ENCODE assay signal across 20 mouse cellular contexts in genomic region chr15:36893407-36893969, GRCm38 (mm10).
DNase-seq lines count a peak whose midpoint lies in the region; ATAC-seq and TF ChIP-seq lines count a peak whose summit lies in the region.
"Had no signal": no experiment of that assay in that cellular context is flagged by ENCODE, and none has a peak within 500 bp of the region (broad histone marks: within the 10 kb centered on the region; RNA-seq: fewer than 3 reads in every experiment).

No protein-coding gene starts in this region.

- no peaks in the 10 kb centered on the region for H3K9me3 ChIP-seq in hindbrain, postnatal 0 days (ENCODE audit: low read length)
- no peaks in the 10 kb centered on the region for H3K9me3 ChIP-seq in hindbrain, embryonic 16.5 days (ENCODE audit: control insufficient read depth, low read length)
- no peaks in the 10 kb centered on the region for H3K9me3 ChIP-seq in limb, embryonic 13.5 days
- no peaks in the 10 kb centered on the region for H3K9me3 ChIP-seq in forebrain, embryonic 16.5 days (ENCODE audit: control insufficient read depth, low read length)
- H3K9me3 ChIP-seq: embryonic facial prominence, embryonic 12.5 days; forebrain, embryonic 12.5 days; heart, embryonic 13.5 days; midbrain, embryonic 12.5 days had no signal

- H3K27me3 ChIP-seq in hindbrain, postnatal 0 days (ENCODE audit: insufficient read depth, low read length) = no peaks in the 10 kb centered on the region
- H3K27me3 ChIP-seq in hindbrain, embryonic 16.5 days (replicated peaks; ENCODE audit: control insufficient read depth, insufficient read depth, low read length) = peaks cover 4% of the 10 kb centered on the region; the same call in 1 of the 2 replicates
- peaks cover 6% of the 10 kb centered on the region; the same call in 1 of the 2 replicates for H3K27me3 ChIP-seq in limb, embryonic 13.5 days
- no peaks in the 10 kb centered on the region for H3K27me3 ChIP-seq in myocyte (ENCODE audit: control insufficient read depth, insufficient read depth, insufficient read length)
- H3K27me3 ChIP-seq in forebrain, embryonic 16.5 days (replicated peaks; ENCODE audit: control insufficient read depth, insufficient read depth, low read length) = 0 out of 2 replicates have a peak, but pooled peaks cover 2% of the 10 kb centered on the region
- H3K27me3 ChIP-seq: heart, embryonic 13.5 days had no signal

- H3K36me3 ChIP-seq in hindbrain, postnatal 0 days (ENCODE audit: insufficient read depth, low read length) = no peaks in the 10 kb centered on the region
- no peaks in the 10 kb centered on the region for H3K36me3 ChIP-seq in hindbrain, embryonic 16.5 days (ENCODE audit: control insufficient read depth, insufficient read depth, low read length)
- H3K36me3 ChIP-seq in limb, embryonic 13.5 days = no peaks in the 10 kb centered on the region
- H3K36me3 ChIP-seq in myocyte (ENCODE audit: control insufficient read depth, insufficient read depth) = no peaks in the 10 kb centered on the region
- H3K36me3 ChIP-seq in forebrain, embryonic 16.5 days (ENCODE audit: control insufficient read depth, insufficient read depth) = no peaks in the 10 kb centered on the region
- H3K36me3 ChIP-seq: embryonic facial prominence, embryonic 12.5 days; forebrain, embryonic 12.5 days; heart, embryonic 13.5 days; midbrain, embryonic 12.5 days had no signal

- no peak for ATAC-seq in hindbrain, postnatal 0 days
- ATAC-seq in hindbrain, embryonic 16.5 days = no peak
- 0 out of 2 replicates have a peak, but pooled peaks have one; percentile 40 for ATAC-seq in limb, embryonic 13.5 days (ENCODE audit: low FRiP score, low read depth)
- no peak for ATAC-seq in forebrain, embryonic 16.5 days
- ATAC-seq: activated CD4-positive, CD25-positive, alpha-beta regulatory T cell, adult 4 months had no signal

- 0 out of 2 replicates have a peak, but pooled peaks cover 5% of the 10 kb centered on the region for H3K4me1 ChIP-seq in hindbrain, postnatal 0 days (ENCODE audit: insufficient read depth, low read length)
- H3K4me1 ChIP-seq in hindbrain, embryonic 16.5 days (ENCODE audit: control insufficient read depth, insufficient read depth, low read depth, low read length) = peaks cover 15% of the 10 kb centered on the region
- peaks cover 23% of the 10 kb centered on the region for H3K4me1 ChIP-seq in limb, embryonic 13.5 days
- peaks cover 6% of the 10 kb centered on the region; the same call in 1 of the 2 replicates for H3K4me1 ChIP-seq in forebrain, embryonic 16.5 days (replicated peaks; ENCODE audit: control insufficient read depth, insufficient read depth, low read length)

- H3K4me2 ChIP-seq in hindbrain, postnatal 0 days (ENCODE audit: low read depth, low read length) = peak overlapping the region; percentile 33; the same call in 1 of the 2 replicates
- H3K4me2 ChIP-seq in hindbrain, embryonic 16.5 days (ENCODE audit: low read length) = no peak overlapping the region
- H3K4me2 ChIP-seq in limb, embryonic 13.5 days (replicated peaks) = peak overlapping the region; percentile 49; the same call in 1 of the 2 replicates
- H3K4me2 ChIP-seq in myocyte (ENCODE audit: low read depth) = peak overlapping the region; percentile 53
- no peak overlapping the region for H3K4me2 ChIP-seq in forebrain, embryonic 16.5 days (ENCODE audit: low read length)

- H3K79me2 ChIP-seq in myocyte (ENCODE audit: control insufficient read depth, insufficient read depth) = no peaks in the 10 kb centered on the region

- no peak overlapping the region for H3ac ChIP-seq in myocyte (ENCODE audit: control insufficient read depth, insufficient read length)

- 50% methylated on average over 4 of the region's 4 CpGs for WGBS in hindbrain, postnatal 0 days
- 44% methylated on average over 4 of the region's 4 CpGs for WGBS in hindbrain, embryonic 16.5 days
- WGBS in limb, embryonic 13.5 days = 38% methylated on average over 4 of the region's 4 CpGs
- 42% methylated on average over 4 of the region's 4 CpGs for WGBS in forebrain, embryonic 16.5 days

- TF ChIP-seq CTCF in hindbrain, postnatal 0 days (IDR thresholded peaks at IDR 0.05; ENCODE audit: low read depth) = no peak

- H3K9ac ChIP-seq in hindbrain, postnatal 0 days (replicated peaks; ENCODE audit: low read length) = peak overlapping the region; percentile 30; the same call in 1 of the 2 replicates
- no peak overlapping the region for H3K9ac ChIP-seq in hindbrain, embryonic 16.5 days (ENCODE audit: low read depth, low read length)
- no peak overlapping the region for H3K9ac ChIP-seq in limb, embryonic 13.5 days
- H3K9ac ChIP-seq in forebrain, embryonic 16.5 days (replicated peaks; ENCODE audit: low read depth, low read length) = no peak overlapping the region
- H3K9ac ChIP-seq: embryonic facial prominence, embryonic 12.5 days; forebrain, embryonic 12.5 days had no signal

- TF ChIP-seq POLR2A in myocyte (IDR thresholded peaks at IDR 0.05; ENCODE audit: insufficient read length, low read depth) = no peak

- DNase-seq in hindbrain, postnatal 0 days (ENCODE audit: low spot score) = no peak
- peak; percentile 39 for DNase-seq in kidney, postnatal 10 days
- no peak for DNase-seq in kidney, adult 11 months
- no peak for DNase-seq in lung, postnatal 4 days
- DNase-seq: adrenal gland, postnatal 10 days; gastrocnemius, postnatal 36 days; heart, adult 2 months; heart, postnatal 14 days; right cerebral cortex, postnatal 14 days; thymus, postnatal 25 days had no signal

- H3K4me3 ChIP-seq in hindbrain, postnatal 0 days (ENCODE audit: low read length) = no peak overlapping the region
- H3K4me3 ChIP-seq in hindbrain, embryonic 16.5 days (ENCODE audit: low read length) = no peak overlapping the region
- no peak overlapping the region for H3K4me3 ChIP-seq in limb, embryonic 13.5 days
- H3K4me3 ChIP-seq in myocyte = no peak overlapping the region
- H3K4me3 ChIP-seq in forebrain, embryonic 16.5 days (replicated peaks; ENCODE audit: low read length) = no peak overlapping the region
- H3K4me3 ChIP-seq: embryonic facial prominence, embryonic 12.5 days; erythroblast, embryonic 14.5 days; forebrain, embryonic 12.5 days; heart, adult 2 months; heart, embryonic 13.5 days; midbrain, embryonic 12.5 days had no signal

- no peak overlapping the region for H3K27ac ChIP-seq in hindbrain, postnatal 0 days
- H3K27ac ChIP-seq in hindbrain, embryonic 16.5 days (ENCODE audit: low read depth, low read length) = no peak overlapping the region
- no peak overlapping the region for H3K27ac ChIP-seq in limb, embryonic 13.5 days
- H3K27ac ChIP-seq in forebrain, embryonic 16.5 days (ENCODE audit: low read length) = no peak overlapping the region
- H3K27ac ChIP-seq: embryonic facial prominence, embryonic 12.5 days; forebrain, embryonic 12.5 days; heart, adult 2 months; heart, embryonic 13.5 days; midbrain, embryonic 12.5 days had no signal

TF ChIP-seq in myocyte, 11 proteins besides CTCF, POLR2A, EP300 and RAD21:
- peak; percentile 44 to 90 (median 89) for TF ChIP-seq MYOD1 (IDR thresholded peaks at IDR 0.05; ENCODE audit: control insufficient read depth in 1 of 3, insufficient read length in 2 of 3, low read depth in 2 of 3)
- no peak for TF ChIP-seq MAX (IDR thresholded peaks at IDR 0.05; ENCODE audit: low read depth)
- TF ChIP-seq MYOG (IDR thresholded peaks at IDR 0.05; ENCODE audit: control insufficient read depth in 1 of 3, insufficient read depth in 1 of 3, insufficient read length in 2 of 3, low read depth in 2 of 3) = peak; percentile 18 to 84 (median 61)
- TF ChIP-seq TCF12 (IDR thresholded peaks at IDR 0.05; ENCODE audit: insufficient read depth, poor library complexity, severe bottlenecking) = peak; percentile 79
- TF ChIP-seq TCF3 (IDR thresholded peaks at IDR 0.05; ENCODE audit: insufficient read length, low read depth) = peak; percentile 51
- TF ChIP-seq POLR2AphosphoS2 (IDR thresholded peaks at IDR 0.05; ENCODE audit: insufficient read length, low read depth) = no peak

Comparison
In these comparisons a context has a peak if more than half of its experiments do, and no peak if none do; other contexts are left out.
1. H3K4me2 ChIP-seq: peak in hindbrain, postnatal 0 days (single experiment), limb, embryonic 13.5 days (single experiment) and myocyte (single experiment); none in hindbrain, embryonic 16.5 days (single experiment) and forebrain, embryonic 16.5 days (single experiment).